Mouse (Mus musculus) kidney, adult 8-10 months (tissue): ENCODE measurements around the gene Olfr933.

Experiments used
- DNase-seq, 2 experiments: peaks; one replicate each; pipeline ENCODE4 v3.0.0; 2022

Gene Olfr933

DNA sequence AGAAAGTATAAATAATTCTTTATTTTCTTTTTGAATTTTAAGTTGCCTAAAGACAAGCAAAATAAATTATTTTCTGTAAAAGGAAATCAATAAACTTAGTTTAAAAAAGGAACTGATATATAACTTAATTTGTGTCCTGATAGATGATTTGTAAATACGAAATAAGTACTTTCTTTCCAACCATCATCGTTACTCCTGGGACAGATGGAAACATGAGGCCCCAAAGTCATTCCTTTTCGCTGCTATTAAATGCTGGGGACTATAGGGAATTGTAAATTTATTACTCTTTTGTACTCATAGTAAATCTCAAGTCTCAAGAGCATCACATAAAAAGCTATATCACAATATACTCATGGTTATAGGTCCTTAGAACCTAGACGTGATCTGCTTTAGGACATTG is at the start of gene Olfr933:
TSS of gene Olfr933 (plus strand) at position 301 of the 400 bp plus-strand sequence.
- no peak for DNase-seq

DNA sequence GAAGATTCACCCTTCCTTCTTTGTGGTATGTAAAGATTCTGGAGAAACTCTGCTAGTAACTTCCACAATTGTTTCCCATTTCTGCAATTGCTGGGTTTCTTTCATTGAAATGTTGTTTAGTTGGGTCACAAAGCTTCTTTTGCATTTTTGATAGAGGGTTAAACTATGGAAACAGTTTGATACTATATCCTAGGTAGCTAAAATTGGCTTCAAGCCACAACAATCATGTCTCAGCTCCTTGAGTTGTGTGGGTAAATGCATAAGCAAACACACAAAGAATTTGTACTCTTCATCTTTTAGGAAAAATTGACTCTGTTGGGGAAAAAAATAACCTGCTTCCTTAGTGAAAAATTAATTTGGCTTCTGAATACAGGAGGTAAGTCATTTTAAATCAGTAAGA is 42.6 kb upstream of the Olfr933 start, which contains the start of gene Olfr930:
TSS of gene Olfr930 (plus strand) at position 301 of the 400 bp plus-strand sequence.
- DNase-seq = no peak

DNA sequence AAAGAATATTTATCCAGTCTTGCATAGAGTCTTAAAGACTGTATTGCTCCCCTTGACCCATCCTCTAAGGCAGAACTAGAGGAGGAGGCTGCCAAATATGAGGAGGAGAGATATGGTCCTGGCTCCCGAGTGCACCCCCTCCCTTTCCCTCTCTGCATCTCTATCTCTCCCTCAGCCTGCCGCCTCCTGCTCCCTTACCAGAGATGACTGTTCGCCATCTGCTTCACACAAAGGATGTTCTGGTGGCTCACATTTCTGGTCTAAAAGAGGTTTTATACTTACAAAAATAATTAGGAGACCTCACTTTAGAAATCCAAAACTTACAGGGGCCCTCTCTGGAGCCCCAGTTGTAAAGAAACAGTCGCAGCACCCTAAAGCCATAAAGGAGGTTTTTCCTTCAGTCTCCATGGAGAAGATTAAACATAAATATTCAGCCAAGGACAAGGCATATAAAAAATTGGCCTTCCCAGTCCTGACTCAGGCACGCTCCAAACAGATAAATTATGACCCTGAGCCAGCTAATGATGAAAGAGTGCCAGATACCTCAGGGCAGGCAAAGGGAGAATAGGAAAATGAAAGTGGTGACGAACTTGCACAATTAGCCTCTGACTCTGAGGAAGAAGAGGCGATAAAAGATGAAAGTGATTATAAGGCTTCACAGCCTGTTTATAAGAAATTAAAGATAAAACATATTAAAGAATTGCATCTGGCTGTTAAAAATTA is 18.6 kb upstream of the Olfr933 start:
- no peak for DNase-seq

DNA sequence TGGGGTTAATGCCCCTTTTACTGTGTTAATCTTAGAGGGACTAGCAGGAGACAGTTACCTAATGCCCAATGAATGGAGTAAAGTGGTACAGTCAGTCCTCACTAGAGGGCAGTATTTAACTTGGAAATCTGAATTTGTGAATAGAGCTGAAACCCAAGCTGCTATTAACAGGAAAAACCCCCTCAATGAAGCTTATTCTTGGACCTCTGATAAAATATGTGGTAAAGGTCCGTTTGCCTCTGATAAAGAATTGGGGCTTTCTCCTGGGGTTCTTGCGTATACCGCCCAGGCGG is 18.0 kb upstream of the Olfr933 start:
- DNase-seq = no peak

DNA sequence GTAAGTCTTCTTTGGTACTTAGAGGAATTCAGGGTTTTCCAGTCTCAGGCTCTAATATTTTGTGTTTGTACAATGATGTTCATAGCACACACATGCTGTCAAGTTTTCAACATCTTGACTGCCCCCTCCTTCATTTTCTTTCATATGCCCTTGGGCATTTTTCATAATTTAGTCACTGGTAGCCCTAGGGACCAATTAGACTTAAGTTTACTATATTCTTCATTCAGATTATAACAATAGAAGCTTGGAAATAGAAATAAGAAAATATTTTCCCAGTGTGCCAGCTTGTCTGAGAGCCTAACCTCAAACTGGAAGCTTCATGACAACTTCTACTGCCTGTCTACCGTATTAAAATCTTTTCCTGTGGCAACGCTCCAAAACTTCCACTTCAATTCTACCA is 16.1 kb downstream of the Olfr933 start, which contains the start of gene Olfr934:
TSS of gene Olfr934 (minus strand) at position 101 of the 400 bp plus-strand sequence.
- no peak for DNase-seq

DNA sequence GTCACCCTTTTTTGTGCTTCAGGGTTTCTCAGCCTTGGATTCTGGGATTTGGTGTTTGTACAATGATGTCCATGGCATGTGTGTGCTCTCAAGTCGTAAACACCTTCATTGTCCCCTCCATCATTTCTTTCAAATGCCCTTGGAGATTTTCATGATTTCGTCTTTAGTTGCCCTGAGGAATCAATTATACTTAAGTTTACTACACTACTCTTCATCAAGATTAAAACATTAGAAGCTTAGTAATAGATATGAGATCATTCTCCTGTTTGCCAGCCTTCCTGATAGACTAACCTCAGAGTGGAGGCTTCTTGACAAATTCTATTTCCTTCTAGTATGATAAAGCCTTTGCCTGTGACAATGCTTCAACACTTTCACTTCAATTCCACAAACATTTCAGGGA is 27.5 kb downstream of the Olfr933 start, which contains the start of gene Olfr935:
TSS of gene Olfr935 (minus strand) at position 101 of the 400 bp plus-strand sequence.
- DNase-seq = no peak

DNA sequence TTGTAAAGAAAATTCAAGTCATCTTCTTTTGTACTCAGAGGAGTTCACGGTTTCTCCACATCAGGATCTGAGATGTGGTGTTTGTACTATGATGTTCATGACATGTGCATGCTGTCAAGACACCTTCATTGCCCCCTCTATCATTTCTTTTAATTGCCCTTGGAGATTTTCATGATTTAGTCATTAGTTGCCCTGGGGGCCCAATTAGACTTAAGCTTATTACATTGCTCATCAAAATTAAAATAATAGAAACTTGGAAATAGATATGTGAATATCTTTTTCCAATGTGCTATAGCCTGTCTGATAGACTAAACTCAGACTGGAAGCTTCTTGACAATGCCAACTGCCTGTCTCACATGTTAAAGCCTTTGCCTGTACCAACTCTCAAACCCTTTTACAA is 51.2 kb downstream of the Olfr933 start, which contains the start of gene Olfr146:
TSS of gene Olfr146 (minus strand) at position 101 of the 400 bp plus-strand sequence.
- no peak for DNase-seq
